In the genomic region with DNA sequence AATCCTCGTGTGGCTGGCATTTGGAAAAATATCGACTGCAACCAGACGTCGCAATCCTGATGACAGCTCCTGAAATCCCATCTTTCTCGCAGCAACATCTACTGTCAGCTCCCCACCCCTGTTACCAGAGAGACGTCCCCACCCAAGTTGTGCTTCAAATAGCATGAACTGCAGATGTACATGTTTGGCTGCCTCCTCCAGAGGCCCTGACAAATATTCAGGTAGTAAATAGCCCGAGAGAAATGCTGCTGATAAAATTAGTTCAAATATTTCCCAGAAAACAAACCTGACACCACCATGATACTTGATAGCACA, we compare ENCODE assay signal across 15 mouse cellular contexts.
A peak's percentile ranks its signal among the peaks of the same experiment; 100 is the strongest.
DNase-seq lines count a peak whose midpoint lies in the region; ATAC-seq and TF ChIP-seq lines count a peak whose summit lies in the region.
"Had no signal": no experiment of that assay in that cellular context is flagged by ENCODE, and none has a peak within 500 bp of the region (broad histone marks: within the 10 kb centered on the region; RNA-seq: fewer than 3 reads in every experiment).

No protein-coding gene starts in this region.

- TF ChIP-seq CTCF in hindbrain, postnatal 0 days (IDR thresholded peaks at IDR 0.05; ENCODE audit: low read depth): no peak
- no peak for TF ChIP-seq CTCF in forebrain, postnatal 0 days (IDR thresholded peaks at IDR 0.05; ENCODE audit: low read depth)

- ATAC-seq in heart, embryonic 12.5 days (ENCODE audit: insufficient number of reproducible peaks, low FRiP score): no peak
- no peak for ATAC-seq in hindbrain, postnatal 0 days
- ATAC-seq in embryonic facial prominence, embryonic 15.5 days (ENCODE audit: insufficient number of reproducible peaks, low FRiP score, low TSS enrichment, low read depth): 0 out of 2 replicates have a peak, but pooled peaks have one; percentile 39
- no peak; the same call in 1 of the 2 replicates for ATAC-seq in forebrain, postnatal 0 days
- ATAC-seq in liver, embryonic 11.5 days (replicated peaks; ENCODE audit: low FRiP score): no peak
- ATAC-seq: intestine, embryonic 15.5 days; liver, postnatal 0 days had no signal

- H3K9ac ChIP-seq in heart, embryonic 12.5 days: no peak overlapping the region
- 0 out of 2 replicates have a peak overlapping the region, but pooled peaks have one; percentile 17 for H3K9ac ChIP-seq in hindbrain, postnatal 0 days (replicated peaks; ENCODE audit: low read length)
- H3K9ac ChIP-seq in embryonic facial prominence, embryonic 15.5 days: no peak overlapping the region
- no peak overlapping the region for H3K9ac ChIP-seq in forebrain, postnatal 0 days
- H3K9ac ChIP-seq in liver, embryonic 11.5 days (ENCODE audit: low read depth, low read length): no peak overlapping the region
- H3K9ac ChIP-seq: intestine, embryonic 15.5 days; limb, embryonic 13.5 days; liver, postnatal 0 days; stomach, embryonic 15.5 days had no signal

- no peak for DNase-seq in heart, adult 9 months (ENCODE audit: low spot score in 2 of 2)
- DNase-seq in hindbrain, postnatal 0 days (ENCODE audit: low spot score): no peak
- DNase-seq in hindbrain, embryonic 10.5 days (ENCODE audit: low spot score): no peak
- DNase-seq in forebrain, postnatal 0 days: no peak
- no peak for DNase-seq in liver, embryonic 11.5 days (ENCODE audit: low spot score)
- DNase-seq: adrenal gland, adult 8-10 months; liver, postnatal 0 days; spleen, adult 18-20 months had no signal

- H3K27me3 ChIP-seq in heart, embryonic 12.5 days (replicated peaks): no peaks in the 10 kb centered on the region
- H3K27me3 ChIP-seq in hindbrain, postnatal 0 days (ENCODE audit: insufficient read depth, low read length): no peaks in the 10 kb centered on the region
- H3K27me3 ChIP-seq in hindbrain, embryonic 10.5 days (ENCODE audit: insufficient read depth, poor library complexity, severe bottlenecking): no peaks in the 10 kb centered on the region
- no peaks in the 10 kb centered on the region for H3K27me3 ChIP-seq in embryonic facial prominence, embryonic 15.5 days
- no peaks in the 10 kb centered on the region for H3K27me3 ChIP-seq in forebrain, postnatal 0 days (ENCODE audit: insufficient read depth, low read length)
- H3K27me3 ChIP-seq in liver, embryonic 11.5 days (replicated peaks; ENCODE audit: control insufficient read depth, insufficient read depth, low read length): no peaks in the 10 kb centered on the region
- H3K27me3 ChIP-seq: intestine, embryonic 15.5 days; limb, embryonic 13.5 days; stomach, embryonic 15.5 days had no signal

- no peak overlapping the region for H3K4me2 ChIP-seq in heart, embryonic 12.5 days
- H3K4me2 ChIP-seq in hindbrain, postnatal 0 days (ENCODE audit: low read depth, low read length): peak overlapping the region; percentile 25; the same call in 1 of the 2 replicates
- 0 out of 2 replicates have a peak overlapping the region, but pooled peaks have one; percentile 8 for H3K4me2 ChIP-seq in embryonic facial prominence, embryonic 15.5 days (replicated peaks)
- peak overlapping the region; percentile 14 for H3K4me2 ChIP-seq in forebrain, postnatal 0 days (ENCODE audit: low read depth)
- no peak overlapping the region for H3K4me2 ChIP-seq in liver, embryonic 11.5 days
- H3K4me2 ChIP-seq: intestine, embryonic 15.5 days; limb, embryonic 13.5 days; stomach, embryonic 15.5 days had no signal

- H3K4me3 ChIP-seq in heart, embryonic 12.5 days: no peak overlapping the region
- no peak overlapping the region for H3K4me3 ChIP-seq in hindbrain, postnatal 0 days (ENCODE audit: low read length)
- no peak overlapping the region for H3K4me3 ChIP-seq in hindbrain, embryonic 10.5 days
- H3K4me3 ChIP-seq in embryonic facial prominence, embryonic 15.5 days (replicated peaks): no peak overlapping the region
- no peak overlapping the region for H3K4me3 ChIP-seq in forebrain, postnatal 0 days (ENCODE audit: low read depth, low read length)
- no peak overlapping the region for H3K4me3 ChIP-seq in liver, embryonic 11.5 days (ENCODE audit: low read depth, low read length)
- H3K4me3 ChIP-seq: heart, adult 2 months; intestine, embryonic 15.5 days; limb, embryonic 13.5 days; stomach, embryonic 15.5 days had no signal

- H3K9me3 ChIP-seq in heart, embryonic 12.5 days (replicated peaks): no peaks in the 10 kb centered on the region
- no peaks in the 10 kb centered on the region for H3K9me3 ChIP-seq in hindbrain, postnatal 0 days (ENCODE audit: low read length)
- peaks cover 5% of the 10 kb centered on the region; the same call in 1 of the 2 replicates for H3K9me3 ChIP-seq in hindbrain, embryonic 10.5 days
- no peaks in the 10 kb centered on the region for H3K9me3 ChIP-seq in embryonic facial prominence, embryonic 15.5 days (replicated peaks)
- H3K9me3 ChIP-seq in forebrain, postnatal 0 days (ENCODE audit: low read length): no peaks in the 10 kb centered on the region
- no peaks in the 10 kb centered on the region for H3K9me3 ChIP-seq in liver, embryonic 11.5 days (ENCODE audit: control insufficient read depth, low read length)
- H3K9me3 ChIP-seq: intestine, embryonic 15.5 days; stomach, embryonic 15.5 days had no signal

- H3K27ac ChIP-seq in heart, embryonic 12.5 days (ENCODE audit: poor library complexity, severe bottlenecking): peak overlapping the region; percentile 41; the same call in 1 of the 2 replicates
- H3K27ac ChIP-seq in hindbrain, postnatal 0 days: peak overlapping the region; percentile 15; the same call in 1 of the 2 replicates
- H3K27ac ChIP-seq in hindbrain, embryonic 10.5 days: no peak overlapping the region
- peak overlapping the region; percentile 44 for H3K27ac ChIP-seq in embryonic facial prominence, embryonic 15.5 days (replicated peaks)
- peak overlapping the region; percentile 57 for H3K27ac ChIP-seq in forebrain, postnatal 0 days (ENCODE audit: low read depth, low read length)
- no peak overlapping the region for H3K27ac ChIP-seq in liver, embryonic 11.5 days (ENCODE audit: low read depth, low read length)
- H3K27ac ChIP-seq: heart, adult 2 months; intestine, embryonic 15.5 days; kidney, postnatal 0 days; stomach, embryonic 15.5 days had no signal

- WGBS in heart, embryonic 12.5 days: 41% methylated on average over 7 of the region's 7 CpGs
- 38% methylated on average over 7 of the region's 7 CpGs for WGBS in hindbrain, postnatal 0 days
- WGBS in hindbrain, embryonic 10.5 days: 82% methylated on average over 7 of the region's 7 CpGs
- whole genome bisulfite sequencing in embryonic facial prominence, embryonic 15.5 days: 16% methylated on average over 7 of the region's 7 CpGs
- 30% methylated on average over 7 of the region's 7 CpGs for WGBS in forebrain, postnatal 0 days
- WGBS in liver, embryonic 11.5 days: 75% methylated on average over 7 of the region's 7 CpGs

- no peaks in the 10 kb centered on the region for H3K36me3 ChIP-seq in heart, embryonic 12.5 days
- no peaks in the 10 kb centered on the region for H3K36me3 ChIP-seq in hindbrain, postnatal 0 days (ENCODE audit: insufficient read depth, low read length)
- H3K36me3 ChIP-seq in hindbrain, embryonic 10.5 days: no peaks in the 10 kb centered on the region
- H3K36me3 ChIP-seq in embryonic facial prominence, embryonic 15.5 days: no peaks in the 10 kb centered on the region
- H3K36me3 ChIP-seq in forebrain, postnatal 0 days (ENCODE audit: insufficient read depth): no peaks in the 10 kb centered on the region
- H3K36me3 ChIP-seq in liver, embryonic 11.5 days (ENCODE audit: control insufficient read depth, insufficient read depth, low read length): no peaks in the 10 kb centered on the region
- H3K36me3 ChIP-seq: intestine, embryonic 15.5 days; limb, embryonic 13.5 days; stomach, embryonic 15.5 days had no signal

- H3K4me1 ChIP-seq in heart, embryonic 12.5 days (replicated peaks): peaks cover 21% of the 10 kb centered on the region
- no peaks in the 10 kb centered on the region for H3K4me1 ChIP-seq in hindbrain, postnatal 0 days (ENCODE audit: insufficient read depth, low read length)
- H3K4me1 ChIP-seq in hindbrain, embryonic 10.5 days (replicated peaks): no peaks in the 10 kb centered on the region
- peaks cover 22% of the 10 kb centered on the region for H3K4me1 ChIP-seq in embryonic facial prominence, embryonic 15.5 days
- H3K4me1 ChIP-seq in forebrain, postnatal 0 days (ENCODE audit: insufficient read depth): peaks cover 12% of the 10 kb centered on the region; the same call in 1 of the 2 replicates
- H3K4me1 ChIP-seq in liver, embryonic 11.5 days (replicated peaks; ENCODE audit: control insufficient read depth, insufficient read depth, low read length): no peaks in the 10 kb centered on the region
- H3K4me1 ChIP-seq: intestine, embryonic 15.5 days; stomach, embryonic 15.5 days had no signal

Comparison
In these comparisons a context has a peak if more than half of its experiments do, and no peak if none do; other contexts are left out.
1. H3K27ac ChIP-seq: peak in heart, embryonic 12.5 days (single experiment), hindbrain, postnatal 0 days (single experiment), embryonic facial prominence, embryonic 15.5 days (single experiment) and forebrain, postnatal 0 days (single experiment); none in hindbrain, embryonic 10.5 days (single experiment) and liver, embryonic 11.5 days (single experiment).
2. H3K4me2 ChIP-seq: peak in hindbrain, postnatal 0 days (single experiment), embryonic facial prominence, embryonic 15.5 days (single experiment) and forebrain, postnatal 0 days (single experiment); none in heart, embryonic 12.5 days (single experiment) and liver, embryonic 11.5 days (single experiment).